Mouse (Mus musculus) intestine, embryonic 15.5 days (tissue): Measurements from ENCODE around the gene Tmem176a. TPM values are rescaled to one million over a fixed set of nuclear protein-coding genes. Genes with fewer than 3 reads are reported as not detected.
A peak's percentile ranks its signal among the peaks of the same experiment; 100 is the strongest.

Source experiments
- ATAC-seq: fragments of 200-750 bp; cut with Nextera tagmentation; 2 replicates; pipeline ENCODE4 v1.8.0; 2017; ENCODE audit warnings: moderate TSS enrichment, moderate library complexity
- H3K27ac ChIP-seq: fragments of 300-500 bp; sonication (generic); 2 replicates; pipeline ENCODE4 v1.5.1; 2015; ENCODE audit warnings: mild to moderate bottlenecking, inconsistent platforms
- H3K27me3 ChIP-seq: fragments of 300-500 bp; sonication (generic); replicated peaks from 2 replicates; pipeline ENCODE4 v1.6.1; 2015; ENCODE audit warnings: inconsistent platforms
- H3K36me3 ChIP-seq: fragments of 300-500 bp; sonication (generic); 2 replicates; pipeline ENCODE4 v1.6.1; 2015; ENCODE audit warnings: inconsistent platforms
- H3K4me1 ChIP-seq: fragments of 300-500 bp; sonication (generic); replicated peaks from 2 replicates; pipeline ENCODE4 v1.6.1; 2015; ENCODE audit warnings: inconsistent platforms
- H3K4me2 ChIP-seq: fragments of 300-500 bp; sonication (generic); replicated peaks from 2 replicates; pipeline ENCODE4 v1.6.1; 2015; ENCODE audit warnings: mild to moderate bottlenecking, inconsistent platforms
- H3K4me3 ChIP-seq: fragments of 300-500 bp; sonication (generic); replicated peaks from 2 replicates; pipeline ENCODE4 v1.5.1; 2015; ENCODE audit warnings: inconsistent platforms
- H3K9ac ChIP-seq: fragments of 300-500 bp; sonication (generic); 2 replicates; pipeline ENCODE4 v1.6.1; 2015; ENCODE audit warnings: inconsistent platforms
- H3K9me3 ChIP-seq: fragments of 300-500 bp; sonication (generic); 2 replicates; pipeline ENCODE4 v1.6.1; 2016; ENCODE audit warnings: inconsistent platforms
- WGBS: fragments of 180-500 bp; shearing (Covaris S2); methylation state at CpG from one replicate; pipeline ENCODE4 v1.1.7; 2015; 5-methylcytosine and 5-hydroxymethylcytosine counted together
- polyA plus RNA-seq: library from polyadenylated mRNA; unstranded; fragments of >200 nt; fragmentation: Nextera tagmentation; extraction: Ambion mirVana; gene quantifications from 2 replicates; pipeline ENCODE4 v1.2.1, GENCODE M21; 2015

Gene Tmem176a
- polyA plus RNA-seq, 1 experiment from 2014 or later, result 140 TPM

- no peak overlapping the region for H3K9ac ChIP-seq
- no peaks in the 10 kb centered on the region for H3K9me3 ChIP-seq
- 0 out of 2 replicates have a peak, but pooled peaks cover 11% of the 10 kb centered on the region for H3K4me1 ChIP-seq
- no peaks in the 10 kb centered on the region for H3K36me3 ChIP-seq
- ATAC-seq, result no peak
- no peak overlapping the region for H3K4me3 ChIP-seq
- peak overlapping the region; percentile 14; the same call in 1 of the 2 replicates for H3K27ac ChIP-seq
- no peak overlapping the region for H3K4me2 ChIP-seq
- H3K27me3 ChIP-seq, result no peaks in the 10 kb centered on the region
- WGBS, result 69% methylated on average over 4 of the region's 4 CpGs
Measured at GRCm38 (mm10) chr6:48867158-48867557, 26.4 kb downstream of the Tmem176a start.

- Histone ChIP-seq H3K27me3 (no peaks in the 10 kb centered on the region), H3K4me3 (no peak overlapping the region), H3K9ac (no peak overlapping the region), H3K27ac (no peak overlapping the region), H3K36me3 (no peaks in the 10 kb centered on the region), H3K4me1 (0 out of 2 replicates have a peak, but pooled peaks cover 8% of the 10 kb centered on the region), H3K9me3 (no peaks in the 10 kb centered on the region), H3K4me2 (no peak overlapping the region)
- ATAC-seq, result peak; percentile 56
- 60% methylated on average over 2 of the region's 2 CpGs for WGBS
Measured at GRCm38 (mm10) chr6:48869774-48870173, 29.1 kb downstream of the Tmem176a start.

GRCm38 (mm10) chr6:48872596-48872995 lies 31.9 kb downstream of the Tmem176a start, which contains the start of gene Aoc1:
TSS of gene Aoc1 (plus strand) at chr6:48872896.
- H3K9ac ChIP-seq, result no peak within 1 kb of the TSS
- WGBS, result 66% methylated on average over 5 of the region's 5 CpGs
- no peak for ATAC-seq
- no peak within 1 kb of the TSS for H3K4me3 ChIP-seq
- H3K27me3 ChIP-seq, result no peaks in the 10 kb centered on the region
- no peak within 1 kb of the TSS for H3K27ac ChIP-seq
- H3K4me2 ChIP-seq, result no peak within 1 kb of the TSS
- 0 out of 2 replicates have a peak, but pooled peaks cover 6% of the 10 kb centered on the region for H3K4me1 ChIP-seq
- H3K36me3 ChIP-seq, result no peaks in the 10 kb centered on the region
- no peaks in the 10 kb centered on the region for H3K9me3 ChIP-seq

- ATAC-seq, result peak; percentile 57
- Histone ChIP-seq H3K27me3 (no peaks in the 10 kb centered on the region), H3K4me3 (no peak overlapping the region), H3K27ac (no peak overlapping the region), H3K4me1 (0 out of 2 replicates have a peak, but pooled peaks cover 6% of the 10 kb centered on the region), H3K4me2 (no peak overlapping the region), H3K9ac (no peak overlapping the region), H3K9me3 (no peaks in the 10 kb centered on the region), H3K36me3 (no peaks in the 10 kb centered on the region)
- WGBS, result 78% methylated on average over 4 of the region's 4 CpGs
Measured at GRCm38 (mm10) chr6:48874576-48874975, 33.9 kb downstream of the Tmem176a start.

GRCm38 (mm10) chr6:48875515-48875914 lies 34.8 kb downstream of the Tmem176a start:
- Histone ChIP-seq H3K27me3 (no peaks in the 10 kb centered on the region), H3K9me3 (no peaks in the 10 kb centered on the region), H3K9ac (no peak overlapping the region), H3K4me1 (0 out of 2 replicates have a peak, but pooled peaks cover 6% of the 10 kb centered on the region), H3K36me3 (no peaks in the 10 kb centered on the region), H3K27ac (no peak overlapping the region), H3K4me3 (no peak overlapping the region), H3K4me2 (no peak overlapping the region)
- WGBS, result 84% methylated on average over 6 of the region's 6 CpGs
- peak; percentile 60; the same call in 1 of the 2 replicates for ATAC-seq

- no peak overlapping the region for H3K9ac ChIP-seq
- ATAC-seq, result peak; percentile 53
- H3K4me1 ChIP-seq, result 0 out of 2 replicates have a peak, but pooled peaks cover 6% of the 10 kb centered on the region
- H3K4me2 ChIP-seq, result no peak overlapping the region
- H3K36me3 ChIP-seq, result no peaks in the 10 kb centered on the region
- WGBS, result 69% methylated on average over 5 of the region's 5 CpGs
- H3K27me3 ChIP-seq, result no peaks in the 10 kb centered on the region
- H3K9me3 ChIP-seq, result no peaks in the 10 kb centered on the region
- H3K4me3 ChIP-seq, result no peak overlapping the region
- no peak overlapping the region for H3K27ac ChIP-seq
Measured at GRCm38 (mm10) chr6:48876510-48877135, 35.9 kb downstream of the Tmem176a start.

- 76% methylated on average over 4 of the region's 4 CpGs for WGBS
Measured at GRCm38 (mm10) chr6:48894203-48894602, 53.5 kb downstream of the Tmem176a start.

GRCm38 (mm10) chr6:48894938-48895818 lies 54.5 kb downstream of the Tmem176a start:
- H3K36me3 ChIP-seq, result no peaks in the 10 kb centered on the region
- no peaks in the 10 kb centered on the region for H3K4me1 ChIP-seq
- no peaks in the 10 kb centered on the region for H3K27me3 ChIP-seq
- WGBS, result 65% methylated on average over 8 of the region's 8 CpGs
- H3K9me3 ChIP-seq, result no peaks in the 10 kb centered on the region
- ATAC-seq, result peak; percentile 92
- peak overlapping the region; percentile 88 for H3K27ac ChIP-seq
- peak overlapping the region; percentile 42 for H3K4me2 ChIP-seq
- H3K9ac ChIP-seq, result no peak overlapping the region; the same call in 1 of the 2 replicates
- no peak overlapping the region for H3K4me3 ChIP-seq

More at GRCm38 (mm10) chr6:48894203-48894602, 53.5 kb downstream of the Tmem176a start:
- H3K36me3 ChIP-seq, result no peaks in the 10 kb centered on the region
- no peaks in the 10 kb centered on the region for H3K27me3 ChIP-seq
- ATAC-seq, result no peak
- H3K9ac ChIP-seq, result no peak overlapping the region
- no peaks in the 10 kb centered on the region for H3K4me1 ChIP-seq
- no peak overlapping the region for H3K4me2 ChIP-seq
- no peaks in the 10 kb centered on the region for H3K9me3 ChIP-seq
- H3K27ac ChIP-seq, result 0 out of 2 replicates have a peak overlapping the region, but pooled peaks have one; percentile 36
- H3K4me3 ChIP-seq, result no peak overlapping the region

GRCm38 (mm10) chr6:48895941-48896340 lies 55.2 kb downstream of the Tmem176a start:
- Histone ChIP-seq H3K9me3 (no peaks in the 10 kb centered on the region), H3K4me2 (no peak overlapping the region), H3K27ac (peak overlapping the region; percentile 68), H3K27me3 (no peaks in the 10 kb centered on the region), H3K4me1 (no peaks in the 10 kb centered on the region), H3K9ac (no peak overlapping the region; the same call in 1 of the 2 replicates), H3K4me3 (no peak overlapping the region), H3K36me3 (no peaks in the 10 kb centered on the region)
- ATAC-seq, result peak; percentile 69
- WGBS, result 66% methylated on average over 5 of the region's 5 CpGs

Other genes with a start within 250 kb of the Tmem176a start
- gene Repin1, start 247.0 kb upstream of the Tmem176a start, polyA plus RNA-seq, result 23.6 and 24.9 TPM in 2 replicates
- gene Gm44965, start 247.0 kb upstream of the Tmem176a start, polyA plus RNA-seq, result not detected in 2 replicates
- gene Zfp775, start 238.9 kb upstream of the Tmem176a start, polyA plus RNA-seq, result 5.1 and 5.8 TPM in 2 replicates
- 0.89 and 1.2 TPM in 2 replicates for gene AI854703, start 214.2 kb upstream of the Tmem176a start, polyA plus RNA-seq
- gene Gimap8, start 193.7 kb upstream of the Tmem176a start, polyA plus RNA-seq, result 1.7 and 2.3 TPM in 2 replicates
- gene Gimap9, start 164.8 kb upstream of the Tmem176a start, polyA plus RNA-seq, result 16.9 and 18.0 TPM in 2 replicates
- gene Gimap4, start 156.4 kb upstream of the Tmem176a start, polyA plus RNA-seq, result 20.7 and 22.8 TPM in 2 replicates
- gene Gimap6, start 132.7 kb upstream of the Tmem176a start, polyA plus RNA-seq, result 20.4 and 21.1 TPM in 2 replicates
- gene Gm28053, start 122.3 kb upstream of the Tmem176a start, polyA plus RNA-seq, result 5.6 and 5.7 TPM in 2 replicates
- 0.18 and 0.30 TPM in 2 replicates for gene Gimap7, start 122.3 kb upstream of the Tmem176a start, polyA plus RNA-seq
- 31.0 and 34.9 TPM in 2 replicates for gene Gimap1, start 101.9 kb upstream of the Tmem176a start, polyA plus RNA-seq
- gene Gimap5, start 94.7 kb upstream of the Tmem176a start, polyA plus RNA-seq, result 10.5 and 10.9 TPM in 2 replicates
- gene Gimap3, start 70.1 kb upstream of the Tmem176a start, polyA plus RNA-seq, result 0.15 and 0.20 TPM in 2 replicates
- gene Tmem176b, start 577 bp downstream of the Tmem176a start, polyA plus RNA-seq, result 341 and 366 TPM in 2 replicates
- 21.4 and 28.0 TPM in 2 replicates for gene Aoc1, start 32.0 kb downstream of the Tmem176a start, polyA plus RNA-seq
- not detected in 2 replicates for gene 1600015I10Rik, start 89.0 kb downstream of the Tmem176a start, polyA plus RNA-seq
- gene Doxl2, start 134.0 kb downstream of the Tmem176a start, polyA plus RNA-seq, result not detected in 2 replicates
- not detected in 2 replicates for gene Svs1, start 145.9 kb downstream of the Tmem176a start, polyA plus RNA-seq
- gene Gpnmb, start 195.6 kb downstream of the Tmem176a start, polyA plus RNA-seq, result 0.13 and 0.20 TPM in 2 replicates
- gene Malsu1, start 232.9 kb downstream of the Tmem176a start, polyA plus RNA-seq, result 66.9 and 78.7 TPM in 2 replicates